Mouse (Mus musculus): ENCODE data around the gene Pgrmc2. TPM values are rescaled to one million over a fixed set of nuclear protein-coding genes. Genes with fewer than 3 reads are reported as not detected.

The Pgrmc2 gene
- polyA plus RNA-seq, 1 experiment from 2014 or later = 47.8 TPM

DNA sequence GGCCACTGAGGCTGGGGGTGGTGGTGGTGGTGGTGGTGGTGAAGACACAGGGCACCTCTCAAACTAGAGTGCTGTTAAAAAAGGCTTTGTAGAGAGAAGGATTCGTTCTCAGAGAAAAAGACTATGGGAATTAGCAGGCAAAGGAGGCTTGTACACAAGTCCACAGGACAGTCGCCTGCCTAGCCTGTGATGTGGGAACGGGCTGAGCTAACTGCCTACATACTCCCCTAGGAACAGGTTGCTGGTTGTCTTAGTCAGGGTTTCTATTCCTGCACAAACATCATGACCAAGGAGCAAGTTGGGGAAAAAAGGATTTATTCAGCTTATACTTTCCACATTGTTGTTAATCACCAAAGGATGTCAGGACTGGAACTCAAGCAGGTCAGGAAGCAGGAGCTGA, 23.6 kb downstream of the Pgrmc2 start:
- 83% methylated on average over 3 of the region's 3 CpGs for WGBS
- no peak overlapping the region for H3K4me3 ChIP-seq (ENCODE audit: low read length)
- no peak for ATAC-seq (replicated peaks; ENCODE audit: extremely low read depth, insufficient read depth, low FRiP score)
- H3K4me1 ChIP-seq (ENCODE audit: control insufficient read depth, insufficient read depth, low read length) = peaks cover 7% of the 10 kb centered on the region
- no peaks in the 10 kb centered on the region for H3K36me3 ChIP-seq (ENCODE audit: control insufficient read depth, insufficient read depth)
- H3K27ac ChIP-seq (ENCODE audit: low read length) = no peak overlapping the region
- no peak overlapping the region for H3K4me2 ChIP-seq (ENCODE audit: low read depth, low read length)
- no peaks in the 10 kb centered on the region for H3K27me3 ChIP-seq (ENCODE audit: control insufficient read depth, insufficient read depth, low read length)
- 0 out of 2 replicates have a peak, but pooled peaks cover 2% of the 10 kb centered on the region for H3K9me3 ChIP-seq (replicated peaks; ENCODE audit: control insufficient read depth, low read length)
- H3K9ac ChIP-seq (ENCODE audit: low read length) = no peak overlapping the region

DNA sequence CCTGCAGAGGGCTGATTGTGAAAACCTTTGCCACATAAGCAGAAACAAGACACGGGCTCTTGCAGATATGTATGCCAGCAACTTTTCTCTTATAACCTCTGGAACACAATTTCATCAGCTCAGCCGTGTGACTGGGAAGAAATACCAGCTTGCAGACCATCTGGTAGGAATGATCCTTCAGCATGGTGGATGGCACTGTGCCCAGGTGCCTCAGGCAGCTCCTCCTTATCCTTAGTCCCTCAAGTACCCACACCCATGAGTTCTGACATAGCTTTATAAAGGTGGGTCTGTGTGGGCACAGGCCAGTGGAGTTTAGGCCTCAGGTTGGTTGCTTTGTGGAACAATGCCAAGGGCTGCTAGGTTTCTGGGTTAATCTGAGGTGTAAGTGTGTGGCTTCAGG, 24.5 kb downstream of the Pgrmc2 start:
- Histone ChIP-seq H3K9me3 (replicated peaks; ENCODE audit: control insufficient read depth, low read length) (0 out of 2 replicates have a peak, but pooled peaks cover 2% of the 10 kb centered on the region), H3K36me3 (ENCODE audit: control insufficient read depth, insufficient read depth) (no peaks in the 10 kb centered on the region), H3K4me3 (ENCODE audit: low read length) (no peak overlapping the region), H3K4me2 (ENCODE audit: low read depth, low read length) (no peak overlapping the region), H3K27me3 (ENCODE audit: control insufficient read depth, insufficient read depth, low read length) (no peaks in the 10 kb centered on the region), H3K27ac (ENCODE audit: low read length) (peak overlapping the region; percentile 8), H3K4me1 (ENCODE audit: control insufficient read depth, insufficient read depth, low read length) (peaks cover 7% of the 10 kb centered on the region), H3K9ac (ENCODE audit: low read length) (no peak overlapping the region)
- WGBS = 38% methylated on average over 2 of the region's 2 CpGs
- ATAC-seq (replicated peaks; ENCODE audit: extremely low read depth, insufficient read depth, low FRiP score) = peak; percentile 72

DNA sequence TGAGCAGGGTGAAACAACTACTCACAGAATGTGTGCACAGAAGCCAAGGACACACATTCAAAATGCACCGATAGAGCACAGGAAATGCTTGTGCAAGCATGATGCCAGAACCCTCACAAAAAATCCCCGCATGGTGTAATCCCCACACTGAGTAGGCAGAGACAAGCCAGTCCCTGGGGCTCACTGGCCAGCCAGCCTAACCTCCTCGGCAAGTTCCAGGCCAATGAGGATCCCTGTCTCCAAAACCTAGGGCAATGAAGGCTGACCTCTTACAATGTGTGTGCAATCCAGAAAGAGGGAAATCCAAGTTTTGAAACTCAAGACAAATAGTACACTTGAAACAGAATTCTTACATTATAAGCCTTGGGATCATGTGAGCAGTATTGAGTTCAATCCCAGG, 29.5 kb downstream of the Pgrmc2 start:
- Histone ChIP-seq H3K27ac (ENCODE audit: low read length) (no peak overlapping the region), H3K27me3 (ENCODE audit: control insufficient read depth, insufficient read depth, low read length) (no peaks in the 10 kb centered on the region), H3K9me3 (replicated peaks; ENCODE audit: control insufficient read depth, low read length) (0 out of 2 replicates have a peak, but pooled peaks cover 2% of the 10 kb centered on the region), H3K9ac (ENCODE audit: low read length) (no peak overlapping the region), H3K4me1 (ENCODE audit: control insufficient read depth, insufficient read depth, low read length) (peaks cover 4% of the 10 kb centered on the region), H3K4me3 (ENCODE audit: low read length) (no peak overlapping the region), H3K36me3 (ENCODE audit: control insufficient read depth, insufficient read depth) (no peaks in the 10 kb centered on the region), H3K4me2 (ENCODE audit: low read depth, low read length) (no peak overlapping the region)
- WGBS = 84% methylated on average over 3 of the region's 3 CpGs
- ATAC-seq (replicated peaks; ENCODE audit: extremely low read depth, insufficient read depth, low FRiP score) = no peak

DNA sequence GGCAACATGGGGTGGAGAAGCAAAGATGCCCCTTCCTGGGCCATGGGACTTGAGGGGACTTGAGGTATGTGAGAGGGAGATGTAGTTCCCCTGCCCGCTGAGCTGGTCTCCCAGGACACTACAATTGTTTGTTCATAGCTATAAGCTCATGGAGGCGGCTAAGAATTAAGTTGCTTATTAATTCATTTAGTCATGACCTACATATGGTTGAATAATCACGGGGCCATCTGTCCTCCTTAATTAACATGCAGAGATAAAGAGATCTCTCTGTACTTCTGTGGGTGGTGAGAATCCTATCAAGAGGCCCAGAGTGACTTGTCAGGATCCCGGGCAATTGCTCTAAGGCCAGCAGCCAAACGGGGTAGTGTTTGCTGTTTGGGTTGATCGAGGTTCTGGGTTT, 35.0 kb downstream of the Pgrmc2 start:
- H3K4me3 ChIP-seq (ENCODE audit: low read length) = no peak overlapping the region
- H3K9me3 ChIP-seq (replicated peaks; ENCODE audit: control insufficient read depth, low read length) = no peaks in the 10 kb centered on the region
- no peaks in the 10 kb centered on the region for H3K27me3 ChIP-seq (ENCODE audit: control insufficient read depth, insufficient read depth, low read length)
- ATAC-seq (replicated peaks; ENCODE audit: extremely low read depth, insufficient read depth, low FRiP score) = no peak
- no peak overlapping the region for H3K27ac ChIP-seq (ENCODE audit: low read length)
- H3K36me3 ChIP-seq (ENCODE audit: control insufficient read depth, insufficient read depth) = no peaks in the 10 kb centered on the region
- H3K4me2 ChIP-seq (ENCODE audit: low read depth, low read length) = no peak overlapping the region
- WGBS = 82% methylated on average over 6 of the region's 6 CpGs
- H3K9ac ChIP-seq (ENCODE audit: low read length) = no peak overlapping the region
- H3K4me1 ChIP-seq (ENCODE audit: control insufficient read depth, insufficient read depth, low read length) = peaks cover 6% of the 10 kb centered on the region; the same call in 1 of the 2 replicates

DNA sequence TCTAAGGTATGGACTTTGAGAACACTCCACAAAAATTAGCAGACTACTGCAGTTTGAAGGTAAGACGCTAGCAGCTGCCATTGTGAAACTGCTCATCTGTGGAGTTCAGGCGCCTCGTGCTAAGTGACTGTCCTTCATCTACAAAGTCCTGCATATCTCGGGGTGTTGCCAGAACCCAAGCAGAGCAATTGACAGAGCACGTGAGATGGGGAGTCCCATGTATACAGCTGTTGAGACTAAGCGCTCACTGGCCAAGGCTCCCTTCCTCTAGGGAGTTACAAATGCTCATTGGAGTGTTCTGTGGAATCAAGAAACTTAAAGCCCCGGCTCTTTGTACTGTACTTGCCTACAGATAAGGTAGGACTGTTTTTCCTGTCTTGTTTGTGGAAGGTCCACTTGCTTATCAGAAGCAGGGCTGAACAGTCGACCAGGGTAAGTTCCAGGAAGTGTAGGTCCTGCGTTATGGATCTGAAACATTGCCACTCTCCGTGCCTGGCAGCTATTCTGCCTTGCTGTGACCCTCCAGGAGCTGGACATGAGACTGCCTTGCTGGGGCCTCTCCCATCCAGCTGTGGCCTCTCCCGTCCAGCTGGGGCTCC, 39.0 kb downstream of the Pgrmc2 start:
- 35% methylated on average over 11 of the region's 11 CpGs for WGBS
- H3K36me3 ChIP-seq (ENCODE audit: control insufficient read depth, insufficient read depth) = no peaks in the 10 kb centered on the region
- no peaks in the 10 kb centered on the region for H3K27me3 ChIP-seq (ENCODE audit: control insufficient read depth, insufficient read depth, low read length)
- no peak overlapping the region for H3K27ac ChIP-seq (ENCODE audit: low read length)
- H3K9me3 ChIP-seq (replicated peaks; ENCODE audit: control insufficient read depth, low read length) = no peaks in the 10 kb centered on the region
- H3K9ac ChIP-seq (ENCODE audit: low read length) = no peak overlapping the region
- H3K4me3 ChIP-seq (ENCODE audit: low read length) = no peak overlapping the region
- peaks cover 6% of the 10 kb centered on the region; the same call in 1 of the 2 replicates for H3K4me1 ChIP-seq (ENCODE audit: control insufficient read depth, insufficient read depth, low read length)
- ATAC-seq (replicated peaks; ENCODE audit: extremely low read depth, insufficient read depth, low FRiP score) = 0 out of 2 replicates have a peak, but pooled peaks have one; percentile 28
- no peak overlapping the region for H3K4me2 ChIP-seq (ENCODE audit: low read depth, low read length)

DNA sequence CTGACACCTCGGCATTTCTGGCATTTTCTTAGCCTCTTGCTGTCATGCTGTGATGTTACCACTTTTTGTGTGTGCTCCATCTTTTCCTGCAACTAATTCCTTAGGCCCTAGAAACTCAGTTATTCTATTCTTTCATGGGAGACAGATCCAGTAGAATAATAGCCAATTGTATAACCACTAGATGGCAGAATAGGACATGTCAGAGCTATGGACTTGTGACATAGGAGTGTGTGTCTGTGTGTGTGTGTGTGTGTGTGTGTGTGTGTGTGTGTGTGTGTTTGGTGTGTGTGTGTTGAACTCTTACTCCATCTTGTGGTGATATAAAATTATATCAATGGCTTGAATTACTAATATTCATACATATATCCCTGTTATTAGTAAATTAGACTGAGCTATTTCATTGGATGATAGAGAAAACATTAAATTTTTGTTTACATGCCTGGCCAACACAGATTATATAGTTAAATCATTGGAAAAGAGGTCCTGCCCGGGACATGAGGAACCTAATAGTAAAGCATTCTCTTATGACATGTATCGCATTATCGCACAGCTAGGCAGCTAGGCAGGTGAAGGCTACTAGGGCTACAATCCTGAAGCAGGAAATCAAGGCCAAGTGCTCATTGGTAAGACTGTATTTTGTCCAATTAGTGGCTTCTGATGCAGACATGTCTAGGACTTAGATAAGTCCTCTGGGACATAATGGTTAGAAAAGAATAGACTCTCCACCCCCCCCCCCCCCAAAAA, 40.5 kb downstream of the Pgrmc2 start:
- 0 out of 2 replicates have a peak, but pooled peaks have one; percentile 49 for ATAC-seq (replicated peaks; ENCODE audit: extremely low read depth, insufficient read depth, low FRiP score)
- Histone ChIP-seq H3K27me3 (ENCODE audit: control insufficient read depth, insufficient read depth, low read length) (no peaks in the 10 kb centered on the region), H3K27ac (ENCODE audit: low read length) (no peak overlapping the region), H3K36me3 (ENCODE audit: control insufficient read depth, insufficient read depth) (no peaks in the 10 kb centered on the region), H3K4me2 (ENCODE audit: low read depth, low read length) (no peak overlapping the region), H3K9me3 (replicated peaks; ENCODE audit: control insufficient read depth, low read length) (no peaks in the 10 kb centered on the region), H3K4me1 (ENCODE audit: control insufficient read depth, insufficient read depth, low read length) (peaks cover 6% of the 10 kb centered on the region; the same call in 1 of the 2 replicates), H3K9ac (ENCODE audit: low read length) (no peak overlapping the region), H3K4me3 (ENCODE audit: low read length) (no peak overlapping the region)
- 77% methylated on average over 4 of the region's 4 CpGs for WGBS

DNA sequence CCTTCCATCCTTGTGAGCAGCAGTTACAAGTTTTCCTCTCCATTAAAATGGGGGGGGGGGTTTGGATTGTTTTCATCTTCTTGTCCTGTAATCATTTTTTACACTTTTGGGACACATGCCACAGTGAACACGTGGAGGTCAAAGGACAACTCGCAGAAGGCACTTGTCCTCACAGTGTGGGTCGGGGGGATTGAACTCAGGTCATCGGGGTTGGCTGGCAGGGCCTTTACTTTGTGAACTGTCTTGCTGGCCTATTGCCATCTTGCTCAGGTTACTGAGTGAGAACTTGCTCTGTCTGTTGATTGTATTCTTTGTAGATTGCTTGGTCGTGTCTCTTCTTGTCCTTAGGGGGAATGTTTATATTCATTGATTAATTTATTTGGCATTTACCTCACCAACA, 41.6 kb downstream of the Pgrmc2 start:
- H3K27me3 ChIP-seq (ENCODE audit: control insufficient read depth, insufficient read depth, low read length) = no peaks in the 10 kb centered on the region
- no peak overlapping the region for H3K27ac ChIP-seq (ENCODE audit: low read length)
- H3K4me3 ChIP-seq (ENCODE audit: low read length) = no peak overlapping the region
- H3K9me3 ChIP-seq (replicated peaks; ENCODE audit: control insufficient read depth, low read length) = no peaks in the 10 kb centered on the region
- ATAC-seq (replicated peaks; ENCODE audit: extremely low read depth, insufficient read depth, low FRiP score) = no peak
- peaks cover 6% of the 10 kb centered on the region; the same call in 1 of the 2 replicates for H3K4me1 ChIP-seq (ENCODE audit: control insufficient read depth, insufficient read depth, low read length)
- no peak overlapping the region for H3K9ac ChIP-seq (ENCODE audit: low read length)
- no peaks in the 10 kb centered on the region for H3K36me3 ChIP-seq (ENCODE audit: control insufficient read depth, insufficient read depth)
- H3K4me2 ChIP-seq (ENCODE audit: low read depth, low read length) = no peak overlapping the region
- WGBS = 61% methylated on average over 5 of the region's 5 CpGs

DNA sequence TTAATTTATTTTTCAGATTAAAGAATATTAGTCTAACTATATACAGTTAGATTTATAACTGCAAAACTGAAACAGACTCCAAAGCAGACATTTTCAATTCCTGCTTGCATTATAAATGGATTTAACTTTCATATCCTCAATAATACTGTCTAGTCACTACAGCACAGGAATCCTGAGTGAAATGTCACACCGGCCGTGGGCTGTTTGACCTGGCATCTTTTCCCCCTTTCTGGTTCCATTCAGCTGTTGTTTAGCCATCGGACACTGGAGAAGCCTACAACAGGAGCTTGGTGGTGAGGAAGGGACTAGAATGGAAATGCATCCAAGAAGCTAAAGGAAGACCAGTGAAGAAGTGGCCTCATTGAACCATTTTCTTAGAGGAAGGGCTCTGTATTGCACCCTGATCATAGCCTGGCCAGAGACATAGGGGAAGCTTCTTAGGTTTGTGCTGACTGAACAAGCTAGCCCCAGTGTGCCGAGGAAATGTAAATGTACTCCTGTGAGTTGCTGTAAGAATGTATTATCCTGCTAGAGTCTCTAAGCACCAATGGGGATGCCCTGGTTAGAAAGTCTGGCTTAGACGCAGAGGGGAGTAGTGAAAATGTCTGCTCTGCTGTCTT, 44.4 kb downstream of the Pgrmc2 start:
- no peak overlapping the region for H3K9ac ChIP-seq (ENCODE audit: low read length)
- no peak for ATAC-seq (replicated peaks; ENCODE audit: extremely low read depth, insufficient read depth, low FRiP score)
- no peaks in the 10 kb centered on the region for H3K9me3 ChIP-seq (replicated peaks; ENCODE audit: control insufficient read depth, low read length)
- no peaks in the 10 kb centered on the region for H3K36me3 ChIP-seq (ENCODE audit: control insufficient read depth, insufficient read depth)
- no peaks in the 10 kb centered on the region for H3K4me1 ChIP-seq (ENCODE audit: control insufficient read depth, insufficient read depth, low read length)
- no peak overlapping the region for H3K27ac ChIP-seq (ENCODE audit: low read length)
- 78% methylated on average over 5 of the region's 5 CpGs for WGBS
- H3K27me3 ChIP-seq (ENCODE audit: control insufficient read depth, insufficient read depth, low read length) = no peaks in the 10 kb centered on the region
- no peak overlapping the region for H3K4me2 ChIP-seq (ENCODE audit: low read depth, low read length)
- H3K4me3 ChIP-seq (ENCODE audit: low read length) = no peak overlapping the region

Measured in heart, embryonic 16.5 days (tissue).